Mouse (Mus musculus): ENCODE data around the gene Slc45a2.

Slc45a2 gene

DNA sequence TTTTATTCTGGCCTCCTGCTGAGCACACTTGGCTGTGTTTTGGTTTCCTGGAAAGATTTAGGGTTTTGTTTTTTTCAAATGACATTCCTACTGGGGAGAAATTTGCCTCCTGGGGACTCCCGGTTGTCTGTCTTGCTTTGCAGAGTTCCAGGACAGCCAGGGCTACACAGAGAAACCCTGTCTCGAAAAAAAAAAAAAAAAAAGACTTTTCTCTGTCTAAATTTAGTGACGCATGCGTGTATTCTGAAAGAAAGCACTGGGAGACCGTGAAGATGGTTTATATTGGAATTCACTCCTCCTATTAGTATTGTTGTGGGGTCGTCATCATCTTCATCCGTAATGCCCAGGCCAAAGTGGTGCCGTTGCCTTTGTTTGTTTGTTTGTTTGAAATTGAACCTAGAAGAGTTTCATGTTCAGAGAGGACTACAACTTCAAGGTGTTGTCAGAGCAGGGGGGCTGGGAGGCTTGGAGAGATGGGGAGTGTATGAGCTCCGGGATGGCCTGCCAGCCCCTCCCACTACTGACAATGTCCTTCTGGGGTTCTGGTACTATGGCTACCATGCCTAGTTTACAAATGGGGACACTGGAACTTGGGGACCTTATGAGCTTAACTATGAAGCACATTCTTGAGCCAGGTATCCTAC lies 65.1 kb downstream of the Slc45a2 start:
- no peak for DNase-seq (ENCODE audit: low spot score in 2 of 2)

DNA sequence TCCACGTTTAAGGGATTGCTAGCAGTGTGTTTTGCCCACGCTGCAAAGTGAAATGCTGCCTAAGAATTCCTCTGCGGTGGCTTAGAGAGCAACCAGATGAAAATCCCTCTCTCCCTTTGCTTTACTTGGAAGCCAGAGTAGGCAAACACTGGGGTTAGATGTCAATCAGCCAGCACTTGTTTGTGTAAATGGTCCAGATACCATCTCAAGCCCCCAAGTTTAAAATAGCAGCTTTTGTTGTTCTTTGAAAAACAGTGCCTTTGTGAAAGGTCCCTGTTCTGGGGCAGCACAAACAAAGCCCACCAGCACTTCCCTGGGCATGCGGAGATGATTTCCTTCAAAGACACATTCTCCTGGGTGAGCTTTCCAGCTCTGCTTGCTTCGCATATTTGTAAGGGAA lies 65.8 kb downstream of the Slc45a2 start:
- DNase-seq (ENCODE audit: low spot score in 2 of 2): no peak

DNA sequence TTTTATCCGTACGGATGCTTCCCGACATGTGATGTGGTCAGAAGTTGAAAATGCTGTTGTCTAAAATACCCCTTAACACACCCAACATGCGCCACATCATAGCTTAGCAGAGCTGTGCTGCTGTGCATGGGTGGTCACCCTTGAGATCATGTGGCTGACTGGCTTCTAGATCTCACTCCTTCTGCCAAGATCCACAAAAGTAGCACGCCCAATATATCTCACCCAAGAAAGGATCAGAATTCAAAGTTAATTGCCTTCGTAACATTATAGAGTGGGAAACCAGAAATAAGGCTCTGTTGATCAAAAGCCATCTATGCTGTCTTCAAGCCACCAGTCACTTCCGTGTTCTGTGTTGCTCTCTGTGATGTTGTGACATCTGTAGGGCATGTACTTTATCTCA lies 67.4 kb downstream of the Slc45a2 start:
- DNase-seq (ENCODE audit: low spot score in 2 of 2): no peak

DNA sequence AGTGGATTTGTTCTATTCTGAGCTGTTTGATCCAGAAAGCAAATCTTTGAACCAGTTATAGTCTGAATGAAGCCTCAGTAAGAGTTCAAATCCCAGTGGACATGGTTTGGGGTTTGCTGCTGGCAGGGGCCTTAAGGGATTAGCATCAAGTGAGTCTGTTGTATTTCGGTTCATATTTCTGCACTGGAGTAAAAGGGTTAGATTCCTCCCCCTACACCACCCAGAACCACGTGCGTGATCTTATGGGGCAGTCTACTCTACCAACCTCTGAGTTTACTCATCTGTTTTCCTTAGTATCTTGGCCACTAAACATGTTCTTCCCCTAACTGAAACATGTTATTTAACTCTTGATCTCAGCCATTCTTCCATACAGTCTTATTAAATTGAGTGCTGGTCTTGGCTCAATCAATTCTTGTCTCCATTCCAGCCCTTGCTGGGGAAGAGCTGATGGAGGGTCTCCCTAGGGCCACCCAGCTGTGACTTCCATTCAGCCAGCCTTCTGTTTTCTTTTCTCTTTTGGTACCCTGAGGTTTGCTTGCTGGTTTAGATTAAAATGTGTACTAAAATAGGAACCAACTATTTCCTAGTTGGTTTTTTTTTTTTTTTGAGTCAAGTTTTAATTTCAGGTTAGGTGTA lies 75.3 kb downstream of the Slc45a2 start:
- DNase-seq (ENCODE audit: low spot score in 2 of 2): no peak

All from cerebellum, postnatal 4 days (tissue).